Mouse (Mus musculus) lung, postnatal 0 days (tissue): ENCODE results near the gene Acta2. TPM values are rescaled to one million over a fixed set of nuclear protein-coding genes. Genes with fewer than 3 reads are reported as not detected.

ENCODE experiments used
- ATAC-seq: fragments of 200-750 bp; cut with Nextera tagmentation; 2 replicates; pipeline ENCODE4 v1.8.0; 2017; ENCODE audit warnings: moderate library complexity
- DNase-seq: peaks from one replicate; pipeline ENCODE4 v3.0.0-alpha.2; 2016; ENCODE audit warnings: low spot score
- H3K27ac ChIP-seq: fragments of 300-500 bp; sonication (generic); 2 replicates; pipeline ENCODE4 v1.5.1; 2014; ENCODE audit warnings: antibody characterized with exemption, mild to moderate bottlenecking, low read length, mixed read lengths
- H3K27me3 ChIP-seq: fragments of 300-500 bp; sonication (generic); replicated peaks from 2 replicates; pipeline ENCODE4 v1.6.1; 2014; ENCODE audit warnings: low read length, mixed read lengths; ENCODE audit not compliant: insufficient read depth
- H3K36me3 ChIP-seq: fragments of 300-500 bp; sonication (generic); 2 replicates; pipeline ENCODE4 v1.6.1; 2014; ENCODE audit warnings: low read length, mixed read lengths; ENCODE audit not compliant: insufficient read depth
- H3K4me1 ChIP-seq: fragments of 300-500 bp; sonication (generic); 2 replicates; pipeline ENCODE4 v1.6.1; 2014; ENCODE audit warnings: antibody characterized with exemption, low read depth, low read length, mixed read lengths; ENCODE audit not compliant: insufficient read depth
- H3K4me2 ChIP-seq: fragments of 300-500 bp; sonication (generic); replicated peaks from 2 replicates; pipeline ENCODE4 v1.6.1; 2014; ENCODE audit warnings: low read depth, mild to moderate bottlenecking, low read length, moderate library complexity, mixed read lengths
- H3K4me3 ChIP-seq: fragments of 300-500 bp; sonication (generic); 2 replicates; pipeline ENCODE4 v1.5.1; 2014; ENCODE audit warnings: low read depth, low read length
- H3K9ac ChIP-seq: fragments of 300-500 bp; sonication (generic); replicated peaks from 2 replicates; pipeline ENCODE4 v1.6.1; 2014; ENCODE audit warnings: low read depth, mild to moderate bottlenecking
- H3K9me3 ChIP-seq: fragments of 300-500 bp; sonication (generic); 2 replicates; pipeline ENCODE4 v1.6.1; 2016; ENCODE audit warnings: low read length, mixed read lengths
- CTCF ChIP-seq: IDR thresholded peaks from 2 replicates; pipeline ENCODE4 v1.5.1; 2016; ENCODE audit warnings: antibody characterized with exemption, mild to moderate bottlenecking
- EP300 ChIP-seq: IDR thresholded peaks from 2 replicates; pipeline ENCODE4 v1.6.1; 2016; ENCODE audit warnings: antibody characterized with exemption, mild to moderate bottlenecking, control low read depth
- WGBS: fragments of 180-500 bp; shearing (Covaris S2); extraction: QIAGEN DNeasy Blood & Tissue Kit; methylation state at CpG from one replicate; pipeline ENCODE4 v1.1.7; 2014; 5-methylcytosine and 5-hydroxymethylcytosine counted together
- polyA plus RNA-seq: library from polyadenylated mRNA; unstranded; fragments of >200 nt; fragmentation: Nextera tagmentation; extraction: Ambion mirVana; gene quantifications from 2 replicates; pipeline ENCODE4 v1.2.1, GENCODE M21; 2015

Acta2 gene
- polyA plus RNA-seq, 1 experiment from 2014 or later, result 293 TPM

- no peak overlapping the region for H3K9ac ChIP-seq
- DNase-seq (no peak), ATAC-seq (no peak)
- H3K4me2 ChIP-seq, result peak overlapping the region; percentile 76
- no peaks in the 10 kb centered on the region for H3K4me1 ChIP-seq
- WGBS, result 71% methylated on average over 3 of the region's 3 CpGs
- H3K27me3 ChIP-seq, result no peaks in the 10 kb centered on the region
- no peaks in the 10 kb centered on the region for H3K9me3 ChIP-seq
- H3K27ac ChIP-seq, result no peak overlapping the region
- no peak for TF ChIP-seq CTCF
- TF ChIP-seq EP300, result no peak
- no peaks in the 10 kb centered on the region for H3K36me3 ChIP-seq
- H3K4me3 ChIP-seq, result no peak overlapping the region
Measured at GRCm38 (mm10) chr19:34293376-34293947, 38.1 kb upstream of the Acta2 start.

DNA sequence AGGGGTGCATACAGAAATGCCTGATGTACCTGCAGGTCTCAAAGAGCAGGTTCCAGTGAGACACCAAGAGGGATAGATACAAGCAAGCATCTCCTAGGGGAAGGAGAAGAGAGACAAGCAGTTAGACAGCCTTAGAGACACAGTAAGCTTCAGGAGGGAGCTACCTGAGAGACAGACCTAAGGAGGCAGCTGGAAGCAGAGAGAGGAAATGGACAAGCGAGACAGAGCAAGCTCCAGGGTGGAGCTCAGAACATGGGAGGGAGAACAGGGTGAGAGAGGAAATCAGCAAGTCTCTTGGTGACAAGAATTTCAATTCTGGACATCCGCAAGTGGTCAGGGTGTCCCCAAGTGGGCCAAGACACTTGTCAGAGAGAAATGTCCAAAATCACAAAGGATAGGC is 37.3 kb upstream of the Acta2 start:
- Histone ChIP-seq H3K27me3 (no peaks in the 10 kb centered on the region), H3K36me3 (no peaks in the 10 kb centered on the region), H3K4me1 (no peaks in the 10 kb centered on the region), H3K4me3 (peak overlapping the region; percentile 8; the same call in 1 of the 2 replicates), H3K9me3 (no peaks in the 10 kb centered on the region), H3K9ac (no peak overlapping the region), H3K27ac (no peak overlapping the region), H3K4me2 (peak overlapping the region; percentile 76)
- TF ChIP-seq EP300 (no peak), CTCF (no peak)
- no peak for DNase-seq
- ATAC-seq, result no peak
- 62% methylated on average over 2 of the region's 2 CpGs for WGBS

GRCm38 (mm10) chr19:34291956-34292355 is 36.6 kb upstream of the Acta2 start:
- peak overlapping the region; percentile 63 for H3K4me3 ChIP-seq
- no peak for TF ChIP-seq CTCF
- no peak for TF ChIP-seq EP300
- peak overlapping the region; percentile 76 for H3K4me2 ChIP-seq
- no peaks in the 10 kb centered on the region for H3K9me3 ChIP-seq
- 45% methylated on average over 5 of the region's 5 CpGs for WGBS
- ATAC-seq (no peak), DNase-seq (no peak)
- no peaks in the 10 kb centered on the region for H3K36me3 ChIP-seq
- no peaks in the 10 kb centered on the region for H3K4me1 ChIP-seq
- H3K27ac ChIP-seq, result peak overlapping the region; percentile 9; the same call in 1 of the 2 replicates
- H3K9ac ChIP-seq, result no peak overlapping the region
- H3K27me3 ChIP-seq, result no peaks in the 10 kb centered on the region

DNA sequence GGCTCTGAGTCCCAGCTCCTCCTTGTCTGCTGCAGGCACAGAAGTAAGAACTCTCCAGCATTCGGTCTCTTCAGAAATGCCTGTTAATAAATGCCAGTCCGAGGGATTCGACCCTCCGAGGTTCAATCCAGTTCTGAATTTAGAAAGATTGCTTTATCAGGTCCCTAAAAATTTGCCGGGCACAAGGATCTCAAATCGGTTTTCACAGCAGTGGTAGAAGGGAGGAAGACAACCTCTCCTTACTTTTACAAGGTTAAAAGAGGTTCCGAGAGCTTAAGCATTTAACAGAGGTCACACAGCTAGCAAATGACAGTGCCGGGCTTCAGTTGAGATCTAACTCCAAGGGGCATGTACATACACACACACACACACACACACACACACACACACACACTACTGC is 36.0 kb upstream of the Acta2 start:
- Histone ChIP-seq H3K4me1 (no peaks in the 10 kb centered on the region), H3K36me3 (no peaks in the 10 kb centered on the region), H3K9ac (peak overlapping the region; percentile 38; the same call in 1 of the 2 replicates), H3K27me3 (no peaks in the 10 kb centered on the region), H3K4me2 (peak overlapping the region; percentile 76), H3K9me3 (no peaks in the 10 kb centered on the region), H3K4me3 (peak overlapping the region; percentile 63), H3K27ac (peak overlapping the region; percentile 88)
- TF ChIP-seq EP300, result no peak
- no peak for TF ChIP-seq CTCF
- 26% methylated on average over 8 of the region's 8 CpGs for WGBS
- DNase-seq (no peak), ATAC-seq (no peak)

- TF ChIP-seq CTCF, result no peak
- peak; percentile 96 for TF ChIP-seq EP300
- Histone ChIP-seq H3K4me2 (peak overlapping the region; percentile 76), H3K36me3 (no peaks in the 10 kb centered on the region), H3K9ac (peak overlapping the region; percentile 55), H3K27me3 (no peaks in the 10 kb centered on the region), H3K27ac (peak overlapping the region; percentile 88), H3K9me3 (no peaks in the 10 kb centered on the region), H3K4me1 (no peaks in the 10 kb centered on the region), H3K4me3 (peak overlapping the region; percentile 63)
- WGBS, result 3% methylated on average over 15 of the region's 15 CpGs
- DNase-seq (peak; percentile 76), ATAC-seq (peak; percentile 78)
Measured at GRCm38 (mm10) chr19:34290872-34291341, 35.5 kb upstream of the Acta2 start.

GRCm38 (mm10) chr19:34289948-34290789 is 34.8 kb upstream of the Acta2 start, which contains the start of gene Fas:
TSS of gene Fas (plus strand) at chr19:34290666.
- peak; percentile 97 for ATAC-seq
- 4% methylated on average over 17 of the region's 19 CpGs for WGBS
- Histone ChIP-seq H3K4me1 (no peaks in the 10 kb centered on the region), H3K9me3 (no peaks in the 10 kb centered on the region), H3K27ac (peak within 1 kb of the TSS; percentile 88), H3K27me3 (no peaks in the 10 kb centered on the region), H3K4me3 (peak within 1 kb of the TSS; percentile 63), H3K9ac (peak within 1 kb of the TSS; percentile 55), H3K36me3 (no peaks in the 10 kb centered on the region), H3K4me2 (peak within 1 kb of the TSS; percentile 76)
- DNase-seq, result peak; percentile 94
- TF ChIP-seq EP300 (no peak), CTCF (no peak)
